Mouse (Mus musculus) megakaryocyte, embryonic 14.5 days (primary cell): ENCODE results near the gene Rps11.

Experiments
- FLI1 ChIP-seq: IDR thresholded peaks from 2 replicates; pipeline ENCODE4 v1.6.1; 2012; ENCODE audit warnings: low read length, inconsistent platforms, mixed read lengths
- GATA1 ChIP-seq: IDR thresholded peaks from 3 replicates; pipeline ENCODE4 v1.6.1; 2012; ENCODE audit warnings: mixed read lengths, low read length, inconsistent platforms, borderline replicate concordance

DNA sequence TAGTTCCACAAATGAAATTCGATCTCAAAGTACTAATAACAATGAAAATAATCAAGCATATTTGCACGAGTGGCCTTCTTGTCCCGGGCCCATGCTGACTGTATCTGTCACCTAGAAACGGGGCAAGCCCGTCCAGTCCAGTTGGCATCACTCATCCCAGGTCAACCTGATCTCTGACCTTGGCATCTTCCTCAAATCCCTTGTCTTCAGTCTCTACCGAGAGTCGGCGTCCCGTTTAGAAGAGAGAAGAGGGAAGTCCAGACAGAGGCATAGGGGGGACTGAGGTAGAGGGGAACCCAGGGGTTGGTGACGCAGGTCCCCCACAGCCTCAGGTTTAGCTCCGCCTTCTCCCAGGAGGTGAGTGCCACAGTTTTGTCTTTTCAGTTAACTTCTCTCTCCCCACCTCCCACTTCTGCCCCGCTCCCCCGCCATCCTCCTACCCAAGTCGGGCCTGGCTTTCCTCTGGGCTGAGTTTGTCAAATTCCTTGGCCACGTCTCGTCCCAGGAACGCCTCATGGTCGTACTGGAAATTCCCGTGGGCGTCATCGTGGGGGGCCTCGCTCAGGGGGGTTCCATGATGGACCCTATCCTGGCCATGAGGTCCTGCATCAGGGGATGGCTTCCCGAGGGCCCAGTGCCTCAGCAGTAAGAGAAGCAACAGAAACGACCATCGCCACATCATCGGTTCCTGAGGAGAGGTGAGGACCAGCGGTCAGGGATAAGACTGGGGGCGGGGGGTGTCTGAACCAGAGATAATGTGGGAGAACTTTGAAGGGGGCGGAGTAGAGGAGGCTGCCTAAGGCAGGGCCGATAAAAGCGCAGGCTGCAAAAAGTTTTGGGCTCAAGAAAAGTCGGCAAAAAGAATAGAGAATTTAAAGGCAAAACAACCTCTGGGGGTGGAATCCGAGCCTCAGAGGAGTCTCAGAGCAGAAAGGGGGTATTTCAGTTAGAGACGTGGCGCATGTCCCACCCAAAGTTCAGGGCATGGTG is 32.9 kb downstream of the Rps11 start:
- TF ChIP-seq FLI1 = no peak
- TF ChIP-seq GATA1 = no peak
